In genomic region chr5:21672812-21673635, GRCm38 (mm10) we compare ENCODE assay signal across 8 mouse cellular contexts. TPM values are rescaled to one million over a fixed set of nuclear protein-coding genes. Genes with fewer than 3 reads are reported as not detected.
DNase-seq lines count a peak whose midpoint lies in the region; ATAC-seq lines count a peak whose summit lies in the region.

No protein-coding gene starts in this region.

- H3K27me3 ChIP-seq in heart, embryonic 14.5 days (ENCODE audit: control insufficient read depth, insufficient read depth, low read length), result no peaks in the 10 kb centered on the region
- no peaks in the 10 kb centered on the region for H3K27me3 ChIP-seq in liver, embryonic 15.5 days

- peaks cover 9% of the 10 kb centered on the region for H3K36me3 ChIP-seq in heart, embryonic 14.5 days (ENCODE audit: control insufficient read depth, insufficient read depth, low read length)
- H3K36me3 ChIP-seq in liver, embryonic 15.5 days (replicated peaks), result peaks cover 9% of the 10 kb centered on the region; the same call in 1 of the 2 replicates

- H3K4me3 ChIP-seq in heart, embryonic 14.5 days (ENCODE audit: control insufficient read depth in 1 of 2, insufficient read depth in 1 of 2, low read depth in 1 of 2, low read length in 2 of 2), result peak overlapping the region; percentile 13 to 19; a peak in 2 of 4 replicates
- H3K4me3 ChIP-seq in liver, embryonic 15.5 days (replicated peaks), result peak overlapping the region; percentile 49

- DNase-seq in heart, postnatal 36 days, result no peak
- DNase-seq in Muller cell, postnatal 12 days (ENCODE audit: inconsistent ontology term), result peak; percentile 24
- peak; percentile 74 for DNase-seq in thymus, postnatal 0 days (ENCODE audit: low spot score)
- no peak for DNase-seq in left cerebral cortex, adult 18-20 months (ENCODE audit: low spot score in 2 of 2)
- DNase-seq in testis, postnatal 10 days (ENCODE audit: low spot score), result no peak

- no peaks in the 10 kb centered on the region for H3K9me3 ChIP-seq in heart, embryonic 14.5 days (ENCODE audit: control insufficient read depth, low read length)
- H3K9me3 ChIP-seq in liver, embryonic 15.5 days (replicated peaks), result no peaks in the 10 kb centered on the region

- no peak overlapping the region for H3K9ac ChIP-seq in heart, embryonic 14.5 days (ENCODE audit: low read length)
- peak overlapping the region; percentile 43 for H3K9ac ChIP-seq in liver, embryonic 15.5 days

- H3K4me2 ChIP-seq in heart, embryonic 14.5 days (ENCODE audit: low read length), result peak overlapping the region; percentile 55
- peak overlapping the region; percentile 72 for H3K4me2 ChIP-seq in liver, embryonic 15.5 days

- intact Hi-C loops in heart, postnatal 36 days (cut with DNase I), result no loop called here

- WGBS in heart, embryonic 14.5 days, result 52% methylated on average over 23 of the region's 23 CpGs
- 26% methylated on average over 23 of the region's 23 CpGs for WGBS in liver, embryonic 15.5 days (ENCODE audit: insufficient replicate concordance)

- no peak for ATAC-seq in heart, embryonic 14.5 days (ENCODE audit: insufficient number of reproducible peaks, insufficient read depth, low FRiP score, low read depth)
- ATAC-seq in granulocyte monocyte progenitor cell, adult 5-6 weeks (replicated peaks; ENCODE audit: poor library complexity, severe bottlenecking), result peak; percentile 79
- peak; percentile 91 for ATAC-seq in liver, embryonic 15.5 days (ENCODE audit: insufficient read depth)

- H3K27ac ChIP-seq in heart, embryonic 14.5 days (replicated peaks in 1 of 2; ENCODE audit: control insufficient read depth in 1 of 2, insufficient read depth in 1 of 2, low read depth in 2 of 2, low read length in 2 of 2), result no peak overlapping the region
- H3K27ac ChIP-seq in liver, embryonic 15.5 days (replicated peaks), result peak overlapping the region; percentile 74

- no peaks in the 10 kb centered on the region; a peak in 1 of 4 replicates for H3K4me1 ChIP-seq in heart, embryonic 14.5 days (ENCODE audit: control insufficient read depth in 2 of 2, insufficient read depth in 2 of 2, low read length in 2 of 2)
- H3K4me1 ChIP-seq in liver, embryonic 15.5 days (replicated peaks), result peaks cover 11% of the 10 kb centered on the region

RNA-seq across cellular contexts. Expression of gene Armc10, which starts 27.4 kb away (rescaled TPM):
- 23.6 and 28.2 TPM in 2 replicates for polyA plus RNA-seq in heart, embryonic 14.5 days (2014; fragmentation: Nextera tagmentation; extraction: Ambion mirVana)
- total RNA-seq in heart, postnatal 36 days (2021), result 1 to 10 TPM; 8.1 to 9.5 TPM
- total RNA-seq in granulocyte monocyte progenitor cell, adult 5-6 weeks (2014; fragmentation: Nextera tagmentation), result 34.9 and 40.4 TPM in 2 replicates
- 49.4 and 51.5 TPM in 2 replicates for total RNA-seq in granulocyte monocyte progenitor cell, adult 5-6 weeks (2017)
- 5.7 TPM in 2 replicates for polyA plus RNA-seq in liver, embryonic 15.5 days (2015; fragmentation: Nextera tagmentation; extraction: Ambion mirVana)
- polyA plus RNA-seq in thymus, postnatal 0 days (2015; fragmentation: Nextera tagmentation; extraction: Ambion mirVana), result 34.4 and 36.3 TPM in 2 replicates
- 10 to 100 TPM; 22.2 to 24.5 TPM for total RNA-seq in left cerebral cortex, adult 18-20 months (2021)

RNA-seq across cellular contexts. Expression of gene Fbxl13, which starts 27.6 kb away (rescaled TPM):
- 0.19 and 0.23 TPM in 2 replicates for polyA plus RNA-seq in heart, embryonic 14.5 days (2014; fragmentation: Nextera tagmentation; extraction: Ambion mirVana)
- not detected for total RNA-seq in heart, postnatal 36 days (2021)
- total RNA-seq in granulocyte monocyte progenitor cell, adult 5-6 weeks (2014; fragmentation: Nextera tagmentation), result not detected in 2 replicates
- 0.43 TPM in 1 of 2 replicates, not detected in the other for total RNA-seq in granulocyte monocyte progenitor cell, adult 5-6 weeks (2017)
- 0.08 and 0.16 TPM in 2 replicates for polyA plus RNA-seq in liver, embryonic 15.5 days (2015; fragmentation: Nextera tagmentation; extraction: Ambion mirVana)
- polyA plus RNA-seq in thymus, postnatal 0 days (2015; fragmentation: Nextera tagmentation; extraction: Ambion mirVana), result 0.13 and 0.23 TPM in 2 replicates
- total RNA-seq in left cerebral cortex, adult 18-20 months (2021), result under 1 TPM; 0.16 to 0.28 TPM

RNA-seq across cellular contexts. Expression of gene Napepld, which starts 28.2 kb away (rescaled TPM):
- polyA plus RNA-seq in heart, embryonic 14.5 days (2014; fragmentation: Nextera tagmentation; extraction: Ambion mirVana), result 8.7 and 9.4 TPM in 2 replicates
- total RNA-seq in heart, postnatal 36 days (2021), result 1 to 10 TPM; 4.3 to 5.4 TPM
- 5.7 and 7.2 TPM in 2 replicates for total RNA-seq in granulocyte monocyte progenitor cell, adult 5-6 weeks (2014; fragmentation: Nextera tagmentation)
- total RNA-seq in granulocyte monocyte progenitor cell, adult 5-6 weeks (2017), result 2.8 and 4.1 TPM in 2 replicates
- polyA plus RNA-seq in liver, embryonic 15.5 days (2015; fragmentation: Nextera tagmentation; extraction: Ambion mirVana), result 0.74 and 1.1 TPM in 2 replicates
- 0.86 and 0.90 TPM in 2 replicates for polyA plus RNA-seq in thymus, postnatal 0 days (2015; fragmentation: Nextera tagmentation; extraction: Ambion mirVana)
- total RNA-seq in left cerebral cortex, adult 18-20 months (2021), result 10 to 100 TPM; 16.0 to 16.4 TPM

Comparison
In these comparisons a context has a peak if more than half of its experiments do, and no peak if none do; other contexts are left out.
1. DNase-seq: peak in Muller cell, postnatal 12 days (single experiment) and thymus, postnatal 0 days (single experiment); none in heart, postnatal 36 days (0 of 2), left cerebral cortex, adult 18-20 months (0 of 2) and testis, postnatal 10 days (single experiment).